Mouse (Mus musculus) spleen, adult 2 months (tissue): ENCODE measurements around the gene Krt20. TPM values are rescaled to one million over a fixed set of nuclear protein-coding genes. Genes with fewer than 3 reads are reported as not detected.

ENCODE experiments used
- DNase-seq, 2 experiments: peaks; one replicate each; pipeline versions ENCODE4 v3.0.0 to v3.0.0-alpha.2; 2012 to 2021; ENCODE audit warnings: low spot score in 2 of 2, low read depth in 1 of 2
- H3K27ac ChIP-seq: fragments of 200-500 bp; 2 replicates; pipeline ENCODE4 v1.5.1; 2012; ENCODE audit warnings: low read length, inconsistent platforms; ENCODE audit not compliant: insufficient read depth
- H3K27me3 ChIP-seq: fragments of 200-500 bp; 2 replicates; pipeline ENCODE4 v1.6.1; 2012; ENCODE audit warnings: mild to moderate bottlenecking, moderate library complexity, low read length, inconsistent platforms; ENCODE audit not compliant: control insufficient read depth, insufficient read depth
- H3K36me3 ChIP-seq: fragments of 200-500 bp; 2 replicates; pipeline ENCODE4 v1.6.1; 2012; ENCODE audit warnings: mild to moderate bottlenecking, low read length, inconsistent platforms; ENCODE audit not compliant: control insufficient read depth, insufficient read depth
- H3K4me1 ChIP-seq: fragments of 200-500 bp; 2 replicates; pipeline ENCODE4 v1.6.1; 2011; ENCODE audit warnings: inconsistent platforms; ENCODE audit not compliant: control insufficient read depth, insufficient read depth, insufficient read length
- H3K4me3 ChIP-seq: fragments of 200-500 bp; 2 replicates; pipeline ENCODE4 v1.5.1; 2011; ENCODE audit warnings: mild to moderate bottlenecking, inconsistent platforms; ENCODE audit not compliant: insufficient read depth, insufficient read length; ENCODE audit errors: extremely low read depth
- CTCF ChIP-seq: fragments of 200-500 bp; IDR thresholded peaks from 2 replicates; pipeline ENCODE4 v1.5.1; 2011; ENCODE audit warnings: mild to moderate bottlenecking, inconsistent platforms; ENCODE audit not compliant: insufficient read depth, insufficient read length, insufficient replicate concordance; ENCODE audit errors: extremely low read depth
- POLR2A ChIP-seq: fragments of 200-500 bp; IDR thresholded peaks from 2 replicates; pipeline ENCODE4 v1.6.1; 2011; ENCODE audit warnings: low read depth, low read length, inconsistent platforms
- WGBS: fragments of 180-500 bp; shearing (Covaris S2); methylation state at CpG from one replicate; pipeline ENCODE4 v1.1.7; 2018; 5-methylcytosine and 5-hydroxymethylcytosine counted together
- polyA plus RNA-seq: library from polyadenylated mRNA; depleted of rRNA; stranded (reverse); fragments of >200 nt; gene quantifications from 2 replicates; pipeline ENCODE4 v1.2.3, GENCODE M21; 2012

Krt20 gene
- polyA plus RNA-seq, 1 experiment = 0.16 TPM

DNA sequence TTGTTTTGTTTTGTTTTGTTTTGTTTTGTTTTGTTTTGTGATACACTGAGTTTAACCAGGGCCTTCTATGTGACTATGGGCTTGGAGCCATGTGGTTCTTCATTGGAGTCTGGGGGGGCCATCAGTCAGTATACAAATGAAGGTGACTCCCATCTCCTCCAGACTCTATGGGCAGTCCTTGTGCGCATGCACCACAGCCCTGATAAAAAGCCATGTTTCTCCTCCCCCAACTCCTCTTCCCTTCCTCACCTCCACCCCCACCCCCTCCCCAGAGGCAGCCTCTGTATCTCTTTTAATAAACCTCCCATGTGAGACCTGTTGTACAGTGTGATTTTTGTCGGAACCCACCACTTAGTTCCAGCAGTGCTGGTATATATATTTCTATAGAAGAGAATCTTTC, 41.3 kb downstream of the Krt20 start:
- Histone ChIP-seq H3K27ac (no peak overlapping the region), H3K36me3 (no peaks in the 10 kb centered on the region), H3K27me3 (no peaks in the 10 kb centered on the region), H3K4me3 (no peak overlapping the region), H3K4me1 (no peaks in the 10 kb centered on the region)
- no peak for DNase-seq
- no peak for TF ChIP-seq CTCF
- TF ChIP-seq POLR2A = no peak
- 88% methylated on average over 2 of the region's 2 CpGs for WGBS

- no peaks in the 10 kb centered on the region for H3K27me3 ChIP-seq
- no peak for DNase-seq
- H3K27ac ChIP-seq = no peak overlapping the region
- no peaks in the 10 kb centered on the region for H3K4me1 ChIP-seq
- no peaks in the 10 kb centered on the region for H3K36me3 ChIP-seq
- WGBS = 57% methylated on average over 3 of the region's 3 CpGs
- no peak overlapping the region for H3K4me3 ChIP-seq
- TF ChIP-seq CTCF = no peak
- no peak for TF ChIP-seq POLR2A
Observed at GRCm38 (mm10) chr11:99396034-99396433, 41.9 kb downstream of the Krt20 start.

GRCm38 (mm10) chr11:99392492-99392891, 45.5 kb downstream of the Krt20 start:
- Histone ChIP-seq H3K4me1 (no peaks in the 10 kb centered on the region), H3K36me3 (no peaks in the 10 kb centered on the region), H3K27me3 (no peaks in the 10 kb centered on the region), H3K27ac (no peak overlapping the region), H3K4me3 (no peak overlapping the region)
- TF ChIP-seq CTCF = no peak
- no peak for TF ChIP-seq POLR2A
- WGBS = 81% methylated on average over 10 of the region's 10 CpGs
- DNase-seq = no peak

- H3K4me1 ChIP-seq = peaks cover 1% of the 10 kb centered on the region; the same call in 1 of the 2 replicates
- TF ChIP-seq CTCF (no peak), POLR2A (no peak)
- H3K36me3 ChIP-seq = no peaks in the 10 kb centered on the region
- WGBS = 79% methylated on average over 6 of the region's 6 CpGs
- no peaks in the 10 kb centered on the region for H3K27me3 ChIP-seq
- no peak overlapping the region for H3K27ac ChIP-seq
- DNase-seq = no peak
- no peak overlapping the region for H3K4me3 ChIP-seq
Observed at GRCm38 (mm10) chr11:99391375-99391774, 46.6 kb downstream of the Krt20 start.

- no peaks in the 10 kb centered on the region for H3K27me3 ChIP-seq
- WGBS = 68% methylated on average over 7 of the region's 7 CpGs
- DNase-seq = no peak
- H3K36me3 ChIP-seq = no peaks in the 10 kb centered on the region
- H3K27ac ChIP-seq = no peak overlapping the region
- TF ChIP-seq CTCF (no peak), POLR2A (no peak)
- no peak overlapping the region for H3K4me3 ChIP-seq
- H3K4me1 ChIP-seq = peaks cover 2% of the 10 kb centered on the region; the same call in 1 of the 2 replicates
Observed at GRCm38 (mm10) chr11:99390866-99391265, 47.1 kb downstream of the Krt20 start.

DNA sequence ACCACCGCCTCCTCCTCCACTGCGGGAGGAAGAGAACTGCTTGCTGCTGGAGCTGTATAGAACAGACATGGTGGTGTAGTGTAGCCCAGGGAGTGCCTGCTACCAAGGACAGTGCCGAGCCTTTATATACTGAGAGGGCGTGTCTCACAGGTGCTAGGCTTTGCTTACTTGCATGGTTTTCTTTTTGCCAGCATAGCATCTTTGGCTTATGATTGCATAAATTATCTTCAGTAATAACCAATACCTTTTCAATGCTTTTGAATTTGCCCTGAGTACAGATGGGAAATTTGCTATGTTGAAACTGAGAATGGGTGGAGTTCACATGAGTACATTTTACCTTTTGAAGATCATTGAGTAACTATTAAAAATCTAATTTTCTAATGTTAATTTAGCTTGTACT, 48.7 kb downstream of the Krt20 start, which contains the start of gene Krt10:
TSS of gene Krt10 (minus strand) at position 101 of the 400 bp plus-strand sequence.
- H3K4me3 ChIP-seq = no peak within 1 kb of the TSS
- WGBS = 85% methylated on average over 4 of the region's 4 CpGs
- H3K36me3 ChIP-seq = no peaks in the 10 kb centered on the region
- no peak for DNase-seq
- no peak within 1 kb of the TSS for H3K27ac ChIP-seq
- peaks cover 2% of the 10 kb centered on the region; the same call in 1 of the 2 replicates for H3K4me1 ChIP-seq
- no peak for TF ChIP-seq POLR2A
- no peak for TF ChIP-seq CTCF
- no peaks in the 10 kb centered on the region for H3K27me3 ChIP-seq

DNA sequence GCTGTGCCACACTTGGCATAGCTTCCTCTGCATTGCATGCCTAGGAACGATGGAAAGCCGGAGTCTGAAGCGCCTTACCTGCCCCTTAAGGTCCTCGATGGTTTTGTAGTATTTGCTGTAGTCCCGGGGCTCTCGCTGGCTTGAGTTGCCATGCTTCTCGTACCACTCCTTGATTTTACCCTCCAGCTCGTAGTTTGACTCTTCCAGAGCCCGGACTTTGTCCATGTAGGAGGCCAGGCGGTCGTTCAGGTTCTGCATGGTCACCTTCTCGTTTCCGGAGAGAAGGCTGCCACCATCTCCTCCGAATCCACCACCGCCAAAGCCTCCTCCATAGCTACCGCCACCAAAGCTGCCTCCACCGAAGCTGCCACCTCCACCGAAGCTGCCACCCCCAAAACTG, 49.3 kb downstream of the Krt20 start:
- DNase-seq = no peak
- Histone ChIP-seq H3K27me3 (no peaks in the 10 kb centered on the region), H3K4me3 (no peak overlapping the region), H3K27ac (no peak overlapping the region), H3K4me1 (peaks cover 2% of the 10 kb centered on the region; the same call in 1 of the 2 replicates), H3K36me3 (no peaks in the 10 kb centered on the region)
- TF ChIP-seq POLR2A (no peak), CTCF (no peak)
- WGBS = 94% methylated on average over 18 of the region's 18 CpGs
